In genomic region chr5:148808426-148808825, GRCm38 (mm10) we compare ENCODE assay signal across 7 mouse cellular contexts.
A peak's percentile ranks its signal among the peaks of the same experiment; 100 is the strongest.
DNase-seq lines count a peak whose midpoint lies in the region; ATAC-seq and TF ChIP-seq lines count a peak whose summit lies in the region.

No protein-coding gene starts in this region.

- no peak overlapping the region for H3K4me3 ChIP-seq in MEL (ENCODE audit: control insufficient read depth in 1 of 2, insufficient read depth in 1 of 2, low read depth in 2 of 2, low read length in 2 of 2)
- no peak overlapping the region for H3K4me3 ChIP-seq in forebrain, embryonic 11.5 days (ENCODE audit: low read depth, low read length)

- no peak overlapping the region for H3K9ac ChIP-seq in MEL (ENCODE audit: control insufficient read depth, low read depth, low read length, poor library complexity, severe bottlenecking)
- no peak overlapping the region for H3K9ac ChIP-seq in forebrain, embryonic 11.5 days (ENCODE audit: low read length)

- TF ChIP-seq CTCF in MEL (IDR thresholded peaks at IDR 0.05 in 2 of 3, conservative IDR thresholded peaks at IDR 0.05 in 1 of 3; ENCODE audit: control insufficient read depth in 1 of 3, insufficient read depth in 1 of 3, low read depth in 2 of 3, low read length in 3 of 3, poor library complexity in 1 of 3, severe bottlenecking in 1 of 3) = peak; percentile 61 to 86 (median 77); a peak in 5 of 6 replicates

- peak; percentile 70 for DNase-seq in MEL (ENCODE audit: low read depth, low spot score)
- DNase-seq in adrenal gland, postnatal 25 days = peak; percentile 62
- peak; percentile 81 for DNase-seq in forebrain, embryonic 11.5 days (ENCODE audit: low spot score)
- DNase-seq in heart, postnatal 4 days = peak; percentile 78
- DNase-seq in layer of hippocampus, adult 8-10 months (ENCODE audit: low spot score in 2 of 2) = peak; percentile 30 to 70
- DNase-seq in lung, postnatal 14 days = peak; percentile 58
- peak; percentile 81 for DNase-seq in right cerebral cortex, postnatal 10 days (ENCODE audit: low spot score in 2 of 2)

- H3K27ac ChIP-seq in MEL (ENCODE audit: control insufficient read depth, low read depth, low read length) = no peak overlapping the region
- H3K27ac ChIP-seq in forebrain, embryonic 11.5 days (ENCODE audit: low read depth, low read length) = no peak overlapping the region

- ATAC-seq in forebrain, embryonic 11.5 days (replicated peaks; ENCODE audit: low FRiP score) = peak; percentile 55; the same call in 1 of the 2 replicates

- no peak for TF ChIP-seq POLR2A in MEL (IDR thresholded peaks at IDR 0.05; ENCODE audit: control insufficient read depth in 1 of 2, insufficient read depth in 1 of 2, low read depth in 1 of 2, low read length in 2 of 2, poor library complexity in 1 of 2)

- no peaks in the 10 kb centered on the region for H3K27me3 ChIP-seq in MEL (ENCODE audit: control insufficient read depth in 1 of 2, insufficient read depth in 2 of 2, low read length in 2 of 2)
- H3K27me3 ChIP-seq in forebrain, embryonic 11.5 days (ENCODE audit: control insufficient read depth, insufficient read depth, low read length) = no peaks in the 10 kb centered on the region

- TF ChIP-seq EP300 in MEL (IDR thresholded peaks at IDR 0.05; ENCODE audit: low read depth in 1 of 2, low read length in 2 of 2) = no peak

- H3K9me3 ChIP-seq in MEL (replicated peaks; ENCODE audit: insufficient read depth, low read length) = no peaks in the 10 kb centered on the region
- no peaks in the 10 kb centered on the region for H3K9me3 ChIP-seq in forebrain, embryonic 11.5 days (ENCODE audit: control insufficient read depth, low read length)

- peak; percentile 82 for TF ChIP-seq RAD21 in MEL (IDR thresholded peaks at IDR 0.05; ENCODE audit: low read depth, low read length)

- 7% methylated on average over 4 of the region's 4 CpGs for WGBS in forebrain, embryonic 11.5 days

- no peaks in the 10 kb centered on the region for H3K79me2 ChIP-seq in MEL (ENCODE audit: control insufficient read depth, insufficient read depth, low read length, poor library complexity)

- H3K4me2 ChIP-seq in forebrain, embryonic 11.5 days (ENCODE audit: low read depth, low read length, severe bottlenecking) = no peak overlapping the region

- H3K4me1 ChIP-seq in MEL (ENCODE audit: control insufficient read depth in 1 of 2, insufficient read depth in 2 of 2, low read length in 2 of 2) = peaks cover 2 to 19% of the 10 kb centered on the region in 2 experiments; a peak in 3 of 4 replicates
- no peaks in the 10 kb centered on the region for H3K4me1 ChIP-seq in forebrain, embryonic 11.5 days (replicated peaks; ENCODE audit: control insufficient read depth, insufficient read depth, low read length)

- H3K36me3 ChIP-seq in MEL (ENCODE audit: control insufficient read depth in 1 of 2, insufficient read depth in 2 of 2, low read length in 2 of 2) = peaks cover 0 to 4% of the 10 kb centered on the region in 2 experiments; a peak in 2 of 4 replicates
- no peaks in the 10 kb centered on the region for H3K36me3 ChIP-seq in forebrain, embryonic 11.5 days (ENCODE audit: control insufficient read depth, insufficient read depth, low read length)

TF ChIP-seq in MEL, 35 proteins besides CTCF, POLR2A, EP300 and RAD21:
- peak; percentile 62 for TF ChIP-seq ZC3H11A (IDR thresholded peaks at IDR 0.05; ENCODE audit: low read depth, low read length)
- peak; percentile 80 for TF ChIP-seq SMC3 (IDR thresholded peaks at IDR 0.05; ENCODE audit: low read depth, low read length)
- no peak for TF ChIP-seq GABPA (IDR thresholded peaks at IDR 0.05; ENCODE audit: low read depth, low read length)
TF ChIP-seq in MEL: peak in this region for 2.
